Mouse (Mus musculus) frontal cortex, postnatal 14 days (tissue): ENCODE measurements around the gene Lad1.

Source experiments
- DNase-seq, 2 experiments: peaks; one replicate each; pipeline ENCODE4 v3.0.0; 2022; ENCODE audit warnings: low spot score in 2 of 2

The Lad1 gene

DNA sequence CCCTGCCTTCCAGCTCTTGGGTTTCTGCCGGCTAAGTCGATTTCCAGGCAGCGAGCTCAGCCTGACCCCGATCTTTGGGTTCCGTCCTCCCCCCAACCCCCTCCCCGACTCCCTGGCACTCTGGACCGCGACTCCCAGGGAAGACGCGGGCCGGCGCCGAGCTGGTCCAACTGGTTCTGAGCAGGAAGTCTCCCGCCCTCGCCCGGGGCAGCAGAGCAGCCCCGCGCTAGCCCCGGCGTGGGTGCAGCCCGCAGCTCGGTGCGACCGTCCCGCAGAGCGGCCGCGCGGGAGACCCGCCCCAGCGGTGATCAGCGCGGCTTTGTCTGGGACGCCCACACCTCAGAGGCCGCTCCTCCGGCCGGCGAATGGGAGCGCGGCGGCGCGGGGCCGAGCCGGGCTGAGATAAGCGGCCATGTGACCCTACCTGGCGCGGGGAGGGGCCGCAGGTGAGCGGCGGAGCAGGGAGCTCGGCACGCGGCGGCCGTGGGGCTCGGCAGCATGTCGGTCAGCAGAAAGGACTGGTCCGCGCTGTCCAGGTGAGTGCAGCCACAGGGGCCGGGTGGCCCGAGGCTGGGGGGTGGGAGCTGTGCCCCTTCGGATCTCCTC, at the start of gene Lad1:
Gene Lad1 (plus strand): TSS at position 118 of the 606 bp plus-strand sequence.
- DNase-seq = no peak

GRCm38 (mm10) chr1:135770237-135770636, 48.2 kb upstream of the Lad1 start:
- DNase-seq = no peak

DNA sequence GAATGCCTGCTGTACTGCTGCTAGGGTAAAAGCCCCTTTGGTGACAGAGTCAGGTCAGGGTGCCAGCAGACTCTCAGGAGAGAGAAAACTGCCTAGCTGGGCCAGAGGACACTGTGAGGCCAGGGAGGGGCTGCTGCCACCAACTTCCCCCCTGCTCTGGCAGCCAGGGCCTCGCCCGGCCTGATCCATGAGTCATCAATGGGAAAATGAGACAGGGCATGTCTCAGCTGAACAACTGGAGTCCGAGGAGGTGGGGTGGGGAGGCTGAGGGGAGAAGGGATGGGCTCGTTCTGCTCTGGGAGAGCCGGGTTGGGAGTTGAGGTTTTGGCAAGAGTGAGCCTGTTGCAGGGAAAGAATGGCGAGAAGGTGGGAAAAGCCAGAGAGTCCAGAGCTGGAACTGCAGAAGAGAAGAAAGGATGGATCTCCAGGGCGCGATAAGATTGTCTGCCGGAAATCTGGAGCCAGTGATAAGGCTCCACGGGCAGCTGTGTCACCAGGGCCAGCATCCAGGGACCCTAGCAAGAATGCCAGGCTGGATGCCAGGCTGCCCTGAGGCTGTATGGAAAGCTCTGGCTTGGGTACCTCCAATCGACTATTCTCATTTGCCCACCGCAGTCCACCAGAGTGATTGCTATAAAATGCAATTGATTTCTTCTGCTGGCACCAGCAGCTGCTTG, 47.4 kb upstream of the Lad1 start:
- no peak for DNase-seq

- no peak for DNase-seq
Measured at GRCm38 (mm10) chr1:135771573-135771970, 46.8 kb upstream of the Lad1 start.

DNA sequence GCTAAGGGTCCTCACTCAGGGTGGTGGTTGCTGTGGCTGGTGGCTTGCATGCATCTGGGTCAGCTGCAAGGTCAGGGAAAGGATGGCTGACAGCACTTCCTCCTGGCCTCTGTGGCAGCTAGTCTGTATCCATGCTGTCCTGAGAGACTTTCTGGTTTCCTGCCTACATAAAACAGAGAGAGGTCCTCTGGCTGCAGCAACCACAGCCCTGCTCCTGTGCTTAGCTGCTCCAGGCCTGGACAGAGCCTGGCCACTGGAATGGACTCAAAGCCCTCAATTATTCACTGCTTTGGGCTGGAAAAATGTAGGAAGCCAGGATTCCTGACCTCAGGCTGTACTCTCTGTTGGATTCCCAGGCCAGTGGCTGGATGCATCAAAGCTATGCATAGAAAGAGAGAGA, 41.8 kb upstream of the Lad1 start:
- no peak for DNase-seq

GRCm38 (mm10) chr1:135777046-135777445, 41.4 kb upstream of the Lad1 start:
- no peak for DNase-seq

DNA sequence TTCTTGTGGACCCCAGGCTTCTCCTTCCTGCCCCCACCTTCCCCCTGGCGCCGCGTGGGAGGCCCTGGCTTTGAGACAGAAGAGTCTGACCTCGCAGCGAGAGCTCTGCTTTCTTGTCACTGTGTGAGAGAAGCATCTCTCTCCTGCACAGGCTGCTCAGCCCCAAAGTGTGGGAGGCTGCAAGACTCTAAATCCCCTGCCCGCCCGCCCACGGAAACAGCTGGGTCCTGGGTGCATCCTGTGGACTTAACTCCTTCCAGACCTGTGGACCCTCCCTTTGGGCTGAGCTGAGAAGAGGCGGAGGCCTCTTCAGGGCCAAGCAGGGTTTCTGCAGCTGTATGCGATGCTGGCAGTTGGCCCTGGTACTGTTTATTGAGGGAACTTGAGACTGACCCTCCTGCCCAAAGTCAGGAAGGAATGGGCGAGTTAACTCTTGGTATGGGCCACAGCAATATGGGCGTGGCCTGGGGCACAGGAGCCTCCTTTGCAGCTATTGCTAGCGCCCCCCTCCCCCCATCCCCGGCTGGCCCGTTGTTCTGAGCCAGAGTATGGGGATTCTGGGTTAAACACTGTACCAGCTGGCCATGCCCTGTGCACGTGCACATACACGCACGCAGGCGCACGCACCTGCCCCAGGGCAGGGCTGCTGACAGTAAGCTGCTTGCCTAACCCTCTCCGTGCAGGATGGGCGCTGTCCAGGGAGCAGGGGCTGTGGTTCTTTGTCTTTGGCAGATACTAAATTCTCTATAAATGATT, 39.4 kb upstream of the Lad1 start, which contains the start of gene Tnni1:
Gene Tnni1 (plus strand): TSS at position 655 of the 756 bp plus-strand sequence.
- no peak for DNase-seq

DNA sequence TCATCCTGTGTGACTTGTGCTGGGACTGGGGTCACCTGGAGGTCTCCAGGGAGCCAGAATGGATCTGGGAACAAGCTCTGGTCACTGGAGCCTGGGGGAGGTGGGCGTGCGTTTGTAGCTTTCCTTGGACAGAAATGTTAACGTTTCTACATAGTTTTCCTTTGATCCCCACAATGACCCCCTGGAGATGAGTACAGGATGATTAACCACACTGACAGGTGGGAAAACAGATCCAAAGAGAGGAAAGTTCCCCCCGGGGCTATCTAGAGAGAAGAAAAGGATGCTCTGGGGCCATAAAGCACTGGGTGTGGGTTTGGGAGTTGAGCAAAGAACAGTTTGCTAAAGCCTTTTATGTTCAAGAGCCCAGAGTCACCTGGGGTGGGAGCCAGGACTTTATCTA, 37.7 kb upstream of the Lad1 start:
- DNase-seq = no peak

GRCm38 (mm10) chr1:135781220-135781619, 37.2 kb upstream of the Lad1 start:
- DNase-seq = peak; percentile 36 to 65

GRCm38 (mm10) chr1:135782816-135783215, 35.6 kb upstream of the Lad1 start:
- no peak for DNase-seq

- DNase-seq = peak; percentile 54 to 58
Measured at GRCm38 (mm10) chr1:135787799-135788198, 30.6 kb upstream of the Lad1 start.

GRCm38 (mm10) chr1:135788708-135789107, 29.7 kb upstream of the Lad1 start:
- DNase-seq = no peak

DNA sequence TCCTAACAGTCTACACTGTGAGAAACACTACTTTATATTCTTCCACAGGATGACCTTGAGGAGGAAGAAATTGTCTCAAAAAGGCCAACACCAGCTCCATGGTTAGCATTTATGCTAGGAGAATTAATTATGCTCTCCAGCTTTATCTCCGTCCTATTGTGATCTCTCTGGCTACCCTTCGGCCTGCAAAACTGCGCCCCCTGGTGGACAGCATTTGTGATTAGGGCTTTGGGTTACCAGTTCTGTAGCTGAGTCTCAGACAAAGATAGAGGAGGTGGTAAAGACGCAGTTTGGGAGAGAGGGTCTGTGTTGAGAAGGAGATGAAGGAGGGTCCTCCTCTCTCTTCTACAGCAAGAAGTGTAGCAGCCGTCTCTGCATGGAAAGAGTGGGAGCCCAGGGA, 28.6 kb upstream of the Lad1 start:
- peak in 1 of 2 experiments; percentile 56 for DNase-seq

DNA sequence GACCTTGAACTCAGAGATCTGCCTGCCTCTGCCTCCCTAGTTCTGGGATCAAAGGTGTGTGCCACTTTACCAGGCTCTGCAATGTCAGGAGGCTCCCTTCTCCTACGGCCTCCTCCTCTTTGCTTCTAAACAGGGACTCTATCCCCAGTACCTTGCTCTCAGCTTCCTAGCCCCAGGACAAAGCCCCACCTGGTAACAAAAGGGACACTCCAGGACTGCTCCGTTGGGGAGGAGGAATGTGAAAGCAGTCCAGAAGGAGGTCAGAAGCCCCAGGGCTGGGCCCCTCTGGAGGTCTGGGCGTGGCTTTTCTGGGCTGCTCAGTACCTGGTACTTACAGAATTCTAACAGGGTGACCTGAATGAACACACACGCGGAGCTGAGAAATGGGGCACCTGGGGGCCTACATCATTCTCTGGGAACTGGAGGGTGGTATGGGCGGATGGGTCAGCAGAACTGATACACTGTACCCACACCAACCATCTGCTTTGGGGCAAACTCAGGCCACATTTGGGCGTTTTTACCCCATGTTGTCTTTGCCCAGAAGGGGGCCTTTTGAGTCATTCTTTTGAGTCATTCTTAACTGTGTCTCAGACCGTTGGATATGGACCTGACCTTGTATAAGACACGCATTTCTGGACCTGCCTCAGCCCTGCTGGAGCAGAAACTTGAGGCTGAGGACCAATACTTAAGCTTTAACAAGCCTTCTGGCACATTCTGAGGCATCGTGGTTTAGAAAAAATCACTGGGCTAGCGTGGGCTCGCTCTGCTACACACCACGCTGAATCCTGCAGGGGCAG, 26.1 kb upstream of the Lad1 start:
- DNase-seq = no peak

- peak; percentile 37 to 46 for DNase-seq
Measured at GRCm38 (mm10) chr1:135793370-135794215, 24.8 kb upstream of the Lad1 start.

GRCm38 (mm10) chr1:135794216-135795134, 23.9 kb upstream of the Lad1 start:
- no peak for DNase-seq

DNA sequence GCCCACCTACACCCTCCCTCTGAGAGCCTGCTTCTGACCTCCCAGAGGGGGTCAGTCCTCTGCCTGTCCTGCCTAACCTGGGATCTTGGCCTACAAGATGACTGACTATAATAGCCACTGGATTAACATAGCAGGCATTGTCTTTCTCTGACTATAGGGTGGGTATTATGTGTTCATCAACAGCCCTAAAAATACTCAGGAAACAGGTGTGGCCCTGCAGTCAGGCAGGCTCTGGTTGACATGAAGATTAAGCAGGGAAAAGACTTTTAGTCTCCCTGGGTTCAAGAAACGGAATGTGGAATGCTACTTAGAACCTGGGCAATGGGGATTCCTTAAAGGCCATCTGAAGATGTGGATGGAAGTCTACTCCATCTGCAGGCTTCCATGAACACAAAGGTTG, 19.9 kb upstream of the Lad1 start:
- no peak for DNase-seq

GRCm38 (mm10) chr1:135799109-135799627, 19.2 kb upstream of the Lad1 start:
- no peak for DNase-seq

DNA sequence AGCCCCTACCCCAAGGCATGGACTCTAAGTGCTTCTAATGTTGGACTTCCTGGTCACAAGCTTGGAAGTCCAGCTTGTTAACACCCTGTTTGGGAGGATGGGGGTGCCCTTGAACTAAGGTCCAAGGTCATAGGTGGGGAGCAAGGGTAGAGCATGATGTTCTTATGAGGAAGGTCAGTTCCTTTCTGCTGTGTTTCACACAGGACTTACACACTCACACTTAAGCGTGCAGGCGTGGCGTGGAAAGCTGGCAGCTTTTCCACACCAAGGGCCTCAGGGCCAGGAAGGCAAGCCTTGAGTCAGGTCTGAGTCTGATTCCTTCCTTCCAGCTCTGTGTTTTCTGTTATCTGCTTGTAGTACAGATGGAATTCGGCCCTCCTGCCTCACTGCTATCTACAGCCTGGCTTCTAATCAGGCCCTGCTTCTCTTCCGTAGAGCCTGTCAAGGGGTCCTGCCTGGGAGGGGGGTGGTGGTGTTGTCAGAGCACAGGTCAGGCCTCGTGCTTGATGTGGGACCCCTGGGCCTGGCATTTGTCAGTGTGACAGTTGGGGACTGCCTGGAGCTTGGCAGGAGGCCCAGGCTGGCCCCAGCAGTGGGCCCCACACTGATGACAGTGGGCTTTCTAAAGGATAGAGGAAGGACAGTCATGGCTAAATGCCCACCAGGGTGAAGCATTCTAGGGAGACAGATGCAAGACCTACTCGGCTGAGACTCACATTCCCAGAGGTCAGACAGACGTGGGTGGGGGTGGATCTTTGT, 18.0 kb upstream of the Lad1 start:
- no peak for DNase-seq
